Mouse (Mus musculus) kidney, adult 2 months (tissue): ENCODE results near the gene Mettl1. TPM values are rescaled to one million over a fixed set of nuclear protein-coding genes. Genes with fewer than 3 reads are reported as not detected.
A peak's percentile ranks its signal among the peaks of the same experiment; 100 is the strongest.

Source experiments
- DNase-seq: peaks from one replicate; pipeline ENCODE4 v3.0.0; 2021
- H3K27ac ChIP-seq: fragments of 200-500 bp; 2 replicates; pipeline ENCODE4 v1.5.1; 2012; ENCODE audit warnings: low read depth, low read length, control low read depth, inconsistent platforms; ENCODE audit not compliant: insufficient read depth
- H3K27me3 ChIP-seq: fragments of 200-500 bp; replicated peaks from 2 replicates; pipeline ENCODE4 v1.6.1; 2012; ENCODE audit warnings: mild to moderate bottlenecking, moderate library complexity, low read length, inconsistent platforms; ENCODE audit not compliant: control insufficient read depth, insufficient read depth
- H3K36me3 ChIP-seq: fragments of 200-500 bp; 2 replicates; pipeline ENCODE4 v1.6.1; 2012; ENCODE audit warnings: mild to moderate bottlenecking, moderate library complexity, low read length, inconsistent platforms; ENCODE audit not compliant: control insufficient read depth, insufficient read depth
- H3K4me1 ChIP-seq: fragments of 200-500 bp; 2 replicates; pipeline ENCODE4 v1.6.1; 2011; ENCODE audit warnings: low read length; ENCODE audit not compliant: control insufficient read depth, insufficient read depth
- H3K4me3 ChIP-seq: fragments of 200-500 bp; 2 replicates; pipeline ENCODE4 v1.5.1; 2011; ENCODE audit warnings: mild to moderate bottlenecking, low read depth, low read length, control low read depth; ENCODE audit not compliant: insufficient read depth
- CTCF ChIP-seq: fragments of 200-500 bp; conservative IDR thresholded peaks from 2 replicates; pipeline ENCODE4 v1.5.1; 2011; ENCODE audit warnings: low read depth, mild to moderate bottlenecking, control low read depth, low read length, moderate library complexity, mixed read lengths; ENCODE audit not compliant: insufficient read depth, insufficient read length
- POLR2A ChIP-seq: fragments of 200-500 bp; IDR thresholded peaks from one replicate; pipeline ENCODE4 v1.6.1; 2011; ENCODE audit warnings: low read depth, low read length, control low read depth
- WGBS: fragments of 180-500 bp; shearing (Covaris S2); methylation state at CpG from one replicate; pipeline ENCODE4 v1.1.7; 2018; 5-methylcytosine and 5-hydroxymethylcytosine counted together
- polyA plus RNA-seq: library from polyadenylated mRNA; depleted of rRNA; stranded (reverse); fragments of >200 nt; gene quantifications from 2 replicates; pipeline ENCODE4 v1.2.3, GENCODE M21; 2012; rRNA removed

The Mettl1 gene
- 24.5 and 27.5 TPM in 2 replicates for polyA plus RNA-seq

DNA sequence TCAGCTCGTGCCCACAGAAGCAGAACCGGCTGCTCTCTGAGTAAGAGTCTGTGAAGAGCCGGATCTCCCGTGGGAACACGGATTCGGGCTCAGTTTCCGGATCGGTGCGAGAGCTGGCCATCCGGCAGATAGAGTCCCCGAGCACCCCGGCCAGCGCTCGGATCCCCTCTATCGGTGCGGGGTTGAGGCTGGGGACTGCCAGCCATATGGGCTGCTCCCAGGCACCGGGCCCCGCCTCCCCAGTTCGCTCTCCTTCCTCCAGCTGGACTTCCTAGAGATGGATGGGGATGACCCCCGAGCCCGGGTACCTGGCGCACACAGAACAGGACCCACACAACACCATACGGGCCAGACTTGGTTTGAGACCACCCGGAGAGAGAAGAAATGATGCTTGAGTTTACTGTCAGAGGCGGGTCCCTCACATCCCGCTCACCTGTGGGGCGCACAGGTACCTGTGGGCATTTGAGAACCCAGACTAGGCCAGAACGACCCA is at the start of gene Mettl1, which contains the start of gene Eef1akmt3:
Mettl1 (plus strand) TSS at position 141 of the 493 bp plus-strand sequence.
Eef1akmt3 (minus strand) TSS at position 240 of the 493 bp plus-strand sequence.
- DNase-seq: peak; percentile 52
- Histone ChIP-seq H3K36me3 (no peaks in the 10 kb centered on the region), H3K4me1 (peaks cover 10% of the 10 kb centered on the region; the same call in 1 of the 2 replicates), H3K4me3 (peak within 1 kb of the TSS; percentile 92), H3K27ac (peak within 1 kb of the TSS; percentile 79), H3K27me3 (no peaks in the 10 kb centered on the region)
- under 1% methylated on average over 28 of the region's 28 CpGs for WGBS
- no peak for TF ChIP-seq POLR2A
- TF ChIP-seq CTCF: no peak

DNA sequence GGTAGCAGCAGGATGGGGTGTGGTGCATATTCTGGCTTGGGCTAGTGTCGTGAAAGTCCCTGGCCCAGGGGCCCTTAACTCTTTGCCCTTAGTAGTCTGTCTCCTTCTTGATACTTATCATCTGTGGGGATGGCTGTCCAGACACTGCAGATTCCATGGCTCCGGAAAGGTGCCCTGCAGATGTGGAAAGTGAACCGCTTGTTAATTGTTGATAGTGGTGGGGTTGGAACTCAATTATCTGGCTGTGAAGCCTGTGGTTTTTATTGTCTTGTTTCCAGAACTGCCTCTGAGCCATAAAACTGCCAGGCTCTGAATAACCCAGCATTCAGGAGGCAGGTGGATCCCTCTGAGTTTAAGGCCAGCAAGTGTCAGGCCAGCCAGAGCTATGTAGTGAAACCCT is 49.5 kb upstream of the Mettl1 start:
- DNase-seq: no peak
- Histone ChIP-seq H3K27me3 (no peaks in the 10 kb centered on the region), H3K4me3 (no peak overlapping the region), H3K27ac (no peak overlapping the region), H3K36me3 (peaks cover 11% of the 10 kb centered on the region), H3K4me1 (peaks cover 27% of the 10 kb centered on the region)
- TF ChIP-seq CTCF (no peak), POLR2A (no peak)
- 47% methylated on average over 3 of the region's 3 CpGs for WGBS

DNA sequence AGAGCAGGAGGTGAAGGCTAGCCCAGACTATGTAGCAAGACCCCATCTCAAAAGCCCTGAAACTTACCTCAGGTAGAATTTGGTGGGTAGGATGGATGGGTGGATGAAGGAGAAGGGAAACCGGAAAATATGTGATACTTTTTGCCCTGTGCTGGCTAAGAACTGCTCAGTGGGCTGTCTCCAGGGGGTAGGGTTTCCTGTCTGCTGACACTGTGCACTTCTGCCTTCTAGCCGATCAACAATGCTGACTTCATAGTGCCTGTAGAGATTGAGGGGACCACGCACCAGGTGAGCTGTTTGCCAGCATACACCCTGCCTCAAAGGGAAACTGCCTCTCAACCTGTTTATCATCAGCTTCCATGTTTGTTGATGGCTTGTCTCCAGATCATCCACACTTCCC is 47.6 kb upstream of the Mettl1 start:
- Histone ChIP-seq H3K27ac (no peak overlapping the region), H3K27me3 (no peaks in the 10 kb centered on the region), H3K36me3 (peaks cover 11% of the 10 kb centered on the region), H3K4me3 (no peak overlapping the region), H3K4me1 (peaks cover 9% of the 10 kb centered on the region; the same call in 1 of the 2 replicates)
- DNase-seq: no peak
- 76% methylated on average over 3 of the region's 3 CpGs for WGBS
- TF ChIP-seq POLR2A (no peak), CTCF (no peak)

DNA sequence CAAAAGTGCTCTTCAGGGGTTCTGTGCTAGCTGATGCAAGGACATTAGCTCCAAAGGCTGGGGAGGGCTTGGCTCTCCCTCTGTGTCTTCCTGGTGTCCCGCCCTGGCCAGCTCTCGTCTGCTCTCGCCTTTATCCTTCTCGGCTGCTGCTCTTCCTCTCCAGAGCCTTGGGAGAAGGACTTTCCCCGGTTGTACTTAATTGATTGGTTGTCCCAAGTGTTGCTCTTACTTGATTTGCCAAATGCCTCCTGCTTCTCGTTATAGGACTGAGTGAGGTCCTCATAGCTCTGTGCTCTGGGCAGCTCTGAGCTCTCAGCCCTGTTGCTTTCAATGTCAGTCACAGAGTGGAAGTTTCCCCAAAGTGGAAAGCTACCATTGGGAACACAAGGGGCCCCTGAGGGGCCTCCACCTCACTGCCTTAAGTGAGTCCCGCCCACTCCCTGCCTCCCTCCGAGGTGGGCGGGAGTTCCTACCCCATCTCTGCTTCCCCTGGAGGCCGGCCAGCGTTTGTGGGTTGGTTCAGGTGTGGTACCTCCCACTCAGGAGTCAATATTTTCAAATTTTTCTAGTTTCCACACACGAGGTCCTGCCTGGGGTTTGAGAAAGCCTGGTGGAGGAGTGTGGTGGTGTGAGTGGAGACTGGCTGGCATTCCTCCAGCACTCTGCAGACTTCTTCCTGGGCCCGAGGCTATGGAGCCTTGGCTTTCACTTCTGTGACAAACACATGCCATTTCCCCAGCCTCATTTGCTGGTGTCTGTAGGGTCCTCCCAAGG is 43.7 kb upstream of the Mettl1 start:
- WGBS: 51% methylated on average over 13 of the region's 13 CpGs
- Histone ChIP-seq H3K27me3 (no peaks in the 10 kb centered on the region), H3K36me3 (peaks cover 7% of the 10 kb centered on the region), H3K4me1 (no peaks in the 10 kb centered on the region), H3K4me3 (no peak overlapping the region), H3K27ac (no peak overlapping the region)
- DNase-seq: peak; percentile 40
- TF ChIP-seq CTCF (no peak), POLR2A (no peak)

DNA sequence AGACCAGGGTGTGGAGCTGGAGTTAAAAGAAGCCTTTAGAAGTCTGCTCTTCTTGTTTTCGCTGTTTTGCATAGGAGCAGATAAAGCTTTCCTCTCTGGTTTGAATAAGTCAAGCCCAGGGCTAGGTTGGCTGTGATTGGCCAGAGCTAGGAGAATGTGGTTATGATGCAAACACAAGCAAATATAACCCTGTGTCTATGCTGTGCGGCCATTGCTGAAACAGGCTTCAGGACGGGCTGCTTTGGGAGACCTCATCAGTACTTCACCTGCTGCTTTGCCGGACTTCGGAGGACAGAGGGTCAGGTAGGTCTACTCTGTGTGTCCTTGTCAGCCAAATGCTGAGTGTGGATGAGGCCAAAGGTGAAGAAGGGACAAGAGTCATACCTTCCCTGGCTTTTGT is 40.7 kb upstream of the Mettl1 start, which contains the start of gene Avil:
Avil (plus strand) TSS at position 181 of the 400 bp plus-strand sequence.
- H3K4me3 ChIP-seq: no peak within 1 kb of the TSS
- no peaks in the 10 kb centered on the region; the same call in 1 of the 2 replicates for H3K36me3 ChIP-seq
- 81% methylated on average over 5 of the region's 5 CpGs for WGBS
- TF ChIP-seq CTCF: no peak
- TF ChIP-seq POLR2A: no peak
- no peak within 1 kb of the TSS for H3K27ac ChIP-seq
- H3K27me3 ChIP-seq: no peaks in the 10 kb centered on the region
- H3K4me1 ChIP-seq: no peaks in the 10 kb centered on the region
- DNase-seq: no peak

DNA sequence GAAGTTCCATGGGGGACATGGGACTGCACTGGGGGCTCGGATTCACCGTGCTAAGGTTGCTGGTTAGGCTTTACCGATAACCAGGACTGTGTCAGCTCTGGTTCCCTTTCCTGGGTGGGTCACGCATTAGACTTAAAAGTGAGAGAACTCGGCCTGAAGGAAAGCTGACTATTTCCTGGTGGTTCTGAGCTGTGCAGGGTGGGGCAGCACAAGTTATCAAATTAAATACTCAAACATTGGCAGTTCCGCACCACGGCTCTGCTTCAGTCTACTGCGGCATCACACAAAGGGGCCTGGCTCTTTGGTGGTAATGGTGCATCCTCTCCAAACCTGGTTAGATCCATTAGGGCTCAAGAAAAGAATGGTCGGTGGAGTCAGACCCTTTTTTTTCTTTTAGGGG is 39.9 kb upstream of the Mettl1 start:
- H3K4me3 ChIP-seq: no peak overlapping the region
- H3K27ac ChIP-seq: no peak overlapping the region
- no peaks in the 10 kb centered on the region; the same call in 1 of the 2 replicates for H3K36me3 ChIP-seq
- no peak for DNase-seq
- H3K4me1 ChIP-seq: no peaks in the 10 kb centered on the region
- WGBS: 72% methylated on average over 9 of the region's 9 CpGs
- no peaks in the 10 kb centered on the region for H3K27me3 ChIP-seq
- TF ChIP-seq CTCF (no peak), POLR2A (no peak)

DNA sequence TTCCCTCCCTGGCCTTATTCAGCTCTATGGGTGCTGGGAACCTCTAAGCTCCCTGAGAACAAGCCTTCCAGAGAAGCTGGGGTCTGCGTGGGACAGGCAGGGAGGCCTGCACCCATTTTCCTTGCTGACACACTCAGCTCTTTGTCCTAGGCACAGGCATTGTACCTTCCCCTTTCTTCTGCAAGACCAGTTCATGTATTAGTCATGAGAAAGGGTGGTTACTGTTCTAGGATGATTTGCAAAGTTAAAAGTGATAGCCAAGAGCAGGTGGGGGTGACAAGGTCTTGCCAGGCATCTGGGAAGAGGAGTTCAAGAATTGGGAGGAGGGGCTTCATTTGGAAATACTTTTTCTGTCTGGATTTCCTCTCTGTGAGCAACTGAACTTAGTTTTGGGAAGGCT is 39.2 kb upstream of the Mettl1 start:
- H3K4me1 ChIP-seq: no peaks in the 10 kb centered on the region
- no peak overlapping the region for H3K27ac ChIP-seq
- H3K4me3 ChIP-seq: no peak overlapping the region
- H3K27me3 ChIP-seq: no peaks in the 10 kb centered on the region
- no peaks in the 10 kb centered on the region; the same call in 1 of the 2 replicates for H3K36me3 ChIP-seq
- 83% methylated on average over 1 of the region's 1 CpGs for WGBS
- no peak for DNase-seq
- TF ChIP-seq CTCF (no peak), POLR2A (no peak)
